Mouse (Mus musculus) forebrain, embryonic 14.5 days (tissue): Measurements from ENCODE around the gene Arnt2. TPM values are rescaled to one million over a fixed set of nuclear protein-coding genes. Genes with fewer than 3 reads are reported as not detected.
A peak's percentile ranks its signal among the peaks of the same experiment; 100 is the strongest.

Experiments used
- ATAC-seq: fragments of 200-750 bp; cut with Nextera tagmentation; 2 replicates; pipeline ENCODE4 v1.8.0; 2017; ENCODE audit warnings: mild to moderate bottlenecking, moderate library complexity
- DNase-seq: peaks from one replicate; pipeline ENCODE4 v3.0.0-alpha.2; 2015; ENCODE audit warnings: low spot score
- H3K27ac ChIP-seq: fragments of 300-500 bp; sonication (generic); 2 replicates; pipeline ENCODE4 v1.5.1; 2014; ENCODE audit warnings: low read depth, mild to moderate bottlenecking, control low read depth, low read length, moderate library complexity
- H3K27me3 ChIP-seq: fragments of 300-500 bp; sonication (generic); replicated peaks from 2 replicates; pipeline ENCODE4 v1.6.1; 2014; ENCODE audit warnings: low read length, control low read depth, mixed read lengths; ENCODE audit not compliant: control insufficient read depth, insufficient read depth
- H3K36me3 ChIP-seq: fragments of 300-500 bp; sonication (generic); 2 replicates; pipeline ENCODE4 v1.6.1; 2014; ENCODE audit warnings: low read length, control low read depth; ENCODE audit not compliant: control insufficient read depth, insufficient read depth
- H3K4me1 ChIP-seq: fragments of 300-500 bp; sonication (generic); 2 replicates; pipeline ENCODE4 v1.6.1; 2014; ENCODE audit warnings: antibody characterized with exemption, low read length, control low read depth; ENCODE audit not compliant: control insufficient read depth, insufficient read depth
- H3K4me2 ChIP-seq: fragments of 300-500 bp; sonication (generic); 2 replicates; pipeline ENCODE4 v1.6.1; 2014; ENCODE audit warnings: mild to moderate bottlenecking, control low read depth, low read length
- H3K4me3 ChIP-seq: fragments of 300-500 bp; sonication (generic); 2 replicates; pipeline ENCODE4 v1.5.1; 2014; ENCODE audit warnings: low read depth, low read length, control low read depth
- H3K9ac ChIP-seq: fragments of 300-500 bp; sonication (generic); 2 replicates; pipeline ENCODE4 v1.6.1; 2014; ENCODE audit warnings: mild to moderate bottlenecking, low read length, control low read depth, moderate library complexity
- H3K9me3 ChIP-seq: fragments of 300-500 bp; sonication (generic); replicated peaks from 2 replicates; pipeline ENCODE4 v1.6.1; 2016; ENCODE audit warnings: low read length, control low read depth, mixed read lengths; ENCODE audit not compliant: control insufficient read depth
- WGBS: fragments of 180-500 bp; shearing (Covaris S2); extraction: QIAGEN DNeasy Blood & Tissue Kit; methylation state at CpG from one replicate; pipeline ENCODE4 v1.1.7; 2014; 5-methylcytosine and 5-hydroxymethylcytosine counted together
- polyA plus RNA-seq: library from polyadenylated mRNA; unstranded; fragments of >200 nt; fragmentation: Nextera tagmentation; extraction: Ambion mirVana; gene quantifications from 2 replicates; pipeline ENCODE4 v1.2.1, GENCODE M21; 2014

Arnt2 gene
- polyA plus RNA-seq, 1 experiment from 2014 or later, result 51.4 TPM

DNA sequence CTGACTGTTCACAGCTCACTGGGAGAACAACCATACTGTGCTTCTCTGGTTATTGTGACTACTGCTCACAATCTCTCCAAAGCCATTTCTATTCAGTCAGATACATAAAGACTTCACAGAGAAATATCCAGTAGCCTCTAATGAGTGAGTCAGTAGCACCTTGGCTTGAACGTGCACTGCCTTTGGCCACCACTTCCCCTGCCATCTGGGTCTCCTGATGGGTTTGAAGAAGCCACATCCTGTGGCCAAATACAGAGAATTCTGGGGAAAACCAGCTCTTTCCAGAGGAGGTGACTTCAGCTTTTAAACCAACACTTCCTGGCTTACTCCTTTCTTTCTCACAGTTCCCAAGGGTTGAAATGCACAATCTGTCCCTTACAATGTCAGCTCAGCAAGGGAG is 69.0 kb downstream of the Arnt2 start:
- H3K4me2 ChIP-seq, result no peak overlapping the region
- H3K9me3 ChIP-seq, result 0 out of 2 replicates have a peak, but pooled peaks cover 4% of the 10 kb centered on the region
- 91% methylated on average over 1 of the region's 1 CpGs for WGBS
- no peaks in the 10 kb centered on the region for H3K27me3 ChIP-seq
- no peak overlapping the region for H3K9ac ChIP-seq
- DNase-seq, result no peak
- no peak overlapping the region for H3K27ac ChIP-seq
- H3K36me3 ChIP-seq, result peaks cover 53% of the 10 kb centered on the region
- ATAC-seq, result no peak
- H3K4me1 ChIP-seq, result 0 out of 2 replicates have a peak, but pooled peaks cover 2% of the 10 kb centered on the region
- no peak overlapping the region for H3K4me3 ChIP-seq

DNA sequence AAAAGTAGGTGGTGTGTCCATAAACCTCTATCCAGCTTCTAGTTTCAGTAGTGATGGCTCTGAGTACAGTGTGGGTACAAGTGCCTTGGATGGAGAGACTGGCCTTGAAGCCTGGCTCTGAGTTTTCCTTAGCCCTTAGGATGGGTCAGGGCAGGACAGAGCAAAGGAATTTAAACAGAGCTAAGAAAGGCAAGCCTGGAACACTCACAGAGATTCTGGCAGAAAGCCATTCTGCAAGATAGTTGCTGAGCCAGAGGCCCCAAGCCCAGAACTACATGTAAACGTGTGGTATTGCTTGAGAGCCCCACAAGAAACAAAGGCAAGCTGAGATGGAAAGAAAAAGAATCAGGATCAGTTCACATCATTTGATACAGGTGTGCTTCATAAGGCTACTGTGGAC is 70.8 kb downstream of the Arnt2 start:
- Histone ChIP-seq H3K9me3 (0 out of 2 replicates have a peak, but pooled peaks cover 4% of the 10 kb centered on the region), H3K36me3 (peaks cover 34% of the 10 kb centered on the region), H3K4me3 (no peak overlapping the region), H3K4me1 (0 out of 2 replicates have a peak, but pooled peaks cover 2% of the 10 kb centered on the region), H3K9ac (no peak overlapping the region), H3K27me3 (no peaks in the 10 kb centered on the region), H3K27ac (no peak overlapping the region), H3K4me2 (no peak overlapping the region)
- WGBS, result 50% methylated on average over 1 of the region's 1 CpGs
- no peak for ATAC-seq
- no peak for DNase-seq

DNA sequence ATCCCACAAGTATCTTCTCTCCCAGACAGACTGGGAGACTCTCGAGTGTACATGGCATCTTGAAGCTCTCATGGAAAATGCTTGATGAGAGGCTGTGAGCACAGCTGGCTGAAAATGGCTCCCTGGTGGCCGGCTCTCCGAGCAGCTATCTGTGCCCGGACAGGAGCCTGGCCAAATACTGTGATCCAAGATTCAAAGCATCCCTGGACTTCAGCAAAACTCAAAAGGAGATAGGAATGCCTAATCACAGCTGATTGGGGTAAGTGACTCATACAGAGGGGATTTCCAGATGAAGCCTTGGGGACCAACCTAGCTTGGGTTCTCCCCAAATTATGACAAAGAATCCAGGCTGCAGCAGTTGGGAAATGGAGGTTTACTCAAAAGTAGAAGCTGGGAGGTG is 72.2 kb downstream of the Arnt2 start:
- Histone ChIP-seq H3K27ac (no peak overlapping the region), H3K4me1 (peaks cover 15% of the 10 kb centered on the region), H3K4me3 (no peak overlapping the region), H3K27me3 (no peaks in the 10 kb centered on the region), H3K9me3 (no peaks in the 10 kb centered on the region), H3K4me2 (no peak overlapping the region), H3K9ac (no peak overlapping the region), H3K36me3 (peaks cover 20% of the 10 kb centered on the region)
- ATAC-seq, result no peak
- DNase-seq, result no peak
- 88% methylated on average over 4 of the region's 4 CpGs for WGBS

DNA sequence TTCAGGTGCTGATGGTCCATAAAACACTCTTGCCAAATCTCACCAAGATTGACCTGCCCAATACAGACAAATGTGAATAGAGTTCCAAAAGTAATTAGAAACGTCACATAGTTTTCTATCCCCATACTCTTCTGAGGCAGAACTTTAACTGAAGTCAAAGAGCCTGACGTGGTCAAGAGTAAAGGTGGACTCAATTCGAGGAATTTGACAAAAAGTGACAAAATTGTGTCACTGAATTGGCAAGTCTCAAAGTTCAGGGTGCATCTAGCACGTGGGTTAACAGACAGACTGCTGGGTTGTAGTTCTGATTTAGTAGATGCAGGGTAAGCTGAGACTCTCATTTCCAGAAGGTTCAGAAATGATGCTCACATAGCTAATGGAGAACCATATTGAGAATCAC is 73.1 kb downstream of the Arnt2 start:
- Histone ChIP-seq H3K27ac (no peak overlapping the region), H3K9me3 (no peaks in the 10 kb centered on the region), H3K9ac (no peak overlapping the region), H3K4me1 (peaks cover 22% of the 10 kb centered on the region), H3K36me3 (peaks cover 17% of the 10 kb centered on the region; the same call in 1 of the 2 replicates), H3K4me3 (no peak overlapping the region), H3K27me3 (no peaks in the 10 kb centered on the region), H3K4me2 (no peak overlapping the region)
- ATAC-seq (no peak), DNase-seq (no peak)
- 90% methylated on average over 4 of the region's 4 CpGs for WGBS

DNA sequence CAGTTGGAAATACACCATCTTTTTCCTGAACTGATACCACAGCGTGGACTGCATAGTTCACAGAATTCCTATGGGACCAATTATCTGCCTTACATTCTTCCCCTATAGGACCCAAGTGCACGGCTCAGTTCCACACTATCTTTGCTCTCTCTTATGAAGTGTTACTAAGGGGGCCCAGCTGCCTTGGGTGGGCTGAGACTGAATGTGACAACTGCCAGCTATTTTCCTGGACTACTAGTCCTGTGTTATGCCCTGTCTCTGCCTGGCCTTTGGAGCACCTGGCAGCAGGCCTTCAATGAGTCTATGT is 73.4 kb downstream of the Arnt2 start:
- Histone ChIP-seq H3K27me3 (no peaks in the 10 kb centered on the region), H3K9ac (no peak overlapping the region), H3K36me3 (peaks cover 16% of the 10 kb centered on the region), H3K9me3 (no peaks in the 10 kb centered on the region), H3K4me3 (no peak overlapping the region), H3K27ac (no peak overlapping the region), H3K4me2 (no peak overlapping the region), H3K4me1 (peaks cover 24% of the 10 kb centered on the region)
- ATAC-seq, result no peak
- DNase-seq, result no peak
- WGBS, result 69% methylated on average over 2 of the region's 2 CpGs

DNA sequence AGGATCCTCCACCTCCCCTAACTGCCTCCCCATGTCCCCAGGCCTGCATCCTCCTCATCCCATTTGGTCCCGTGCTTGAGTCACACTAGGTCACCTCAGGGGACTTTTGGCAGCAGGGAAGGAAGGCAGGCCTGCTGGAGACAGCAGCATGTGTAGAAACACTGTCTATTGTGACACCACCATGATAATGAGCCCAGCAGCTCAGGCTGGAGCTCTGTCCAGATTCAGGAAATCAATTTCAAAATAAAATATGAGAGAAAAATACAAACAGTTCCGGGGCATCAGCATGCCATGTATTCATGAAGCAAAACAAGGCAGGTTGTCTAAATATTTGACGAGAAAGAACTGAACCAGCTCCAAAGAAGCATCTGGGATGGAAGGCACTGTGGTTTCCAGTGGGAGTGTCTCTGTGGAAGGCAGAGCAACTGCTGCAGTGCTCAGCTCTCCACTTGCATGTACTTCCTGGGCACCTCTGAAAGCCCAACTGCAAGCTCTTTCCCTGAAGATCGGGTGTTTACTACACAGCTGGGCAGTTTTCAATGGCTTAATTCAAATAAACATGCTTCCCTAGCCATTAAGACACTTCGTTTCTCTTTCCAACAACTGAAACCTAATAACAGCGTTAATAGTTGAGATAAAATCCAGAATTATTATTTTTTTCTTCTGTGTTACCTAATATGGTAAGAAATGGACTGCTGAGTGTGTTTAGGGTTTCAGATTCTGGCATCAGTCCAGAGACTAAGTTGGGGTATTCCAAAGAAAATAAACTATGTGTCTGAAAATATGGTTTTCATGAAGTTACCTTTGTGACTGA is 74.0 kb downstream of the Arnt2 start:
- ATAC-seq (no peak), DNase-seq (peak; percentile 31)
- no peaks in the 10 kb centered on the region for H3K27me3 ChIP-seq
- no peak overlapping the region for H3K4me3 ChIP-seq
- peaks cover 20% of the 10 kb centered on the region for H3K36me3 ChIP-seq
- H3K27ac ChIP-seq, result no peak overlapping the region
- H3K9me3 ChIP-seq, result no peaks in the 10 kb centered on the region
- peaks cover 24% of the 10 kb centered on the region for H3K4me1 ChIP-seq
- no peak overlapping the region for H3K4me2 ChIP-seq
- no peak overlapping the region for H3K9ac ChIP-seq
- 69% methylated on average over 6 of the region's 6 CpGs for WGBS

DNA sequence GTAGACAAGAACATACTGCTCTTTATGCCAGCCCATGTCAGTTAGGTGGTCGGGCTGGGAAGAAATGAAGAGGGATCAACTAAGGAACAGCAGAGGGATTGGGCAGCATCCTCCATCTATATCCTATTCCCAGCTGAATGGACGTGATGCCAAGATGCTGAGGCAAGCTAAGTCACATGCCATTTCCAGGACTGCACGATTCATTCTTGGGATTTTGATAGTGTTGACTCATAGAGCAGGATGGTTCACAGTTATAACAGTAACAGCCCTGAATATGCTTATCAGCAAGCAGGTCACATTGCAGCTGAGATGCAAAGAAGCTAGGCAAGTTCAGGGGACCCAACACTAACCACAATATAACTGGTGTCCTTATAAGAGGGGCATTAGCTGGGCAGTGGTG is 76.0 kb downstream of the Arnt2 start:
- ATAC-seq, result no peak
- 84% methylated on average over 3 of the region's 3 CpGs for WGBS
- Histone ChIP-seq H3K4me2 (no peak overlapping the region), H3K9ac (no peak overlapping the region), H3K4me1 (peaks cover 35% of the 10 kb centered on the region), H3K9me3 (no peaks in the 10 kb centered on the region), H3K4me3 (no peak overlapping the region), H3K27ac (no peak overlapping the region), H3K27me3 (no peaks in the 10 kb centered on the region), H3K36me3 (peaks cover 18% of the 10 kb centered on the region)
- no peak for DNase-seq

DNA sequence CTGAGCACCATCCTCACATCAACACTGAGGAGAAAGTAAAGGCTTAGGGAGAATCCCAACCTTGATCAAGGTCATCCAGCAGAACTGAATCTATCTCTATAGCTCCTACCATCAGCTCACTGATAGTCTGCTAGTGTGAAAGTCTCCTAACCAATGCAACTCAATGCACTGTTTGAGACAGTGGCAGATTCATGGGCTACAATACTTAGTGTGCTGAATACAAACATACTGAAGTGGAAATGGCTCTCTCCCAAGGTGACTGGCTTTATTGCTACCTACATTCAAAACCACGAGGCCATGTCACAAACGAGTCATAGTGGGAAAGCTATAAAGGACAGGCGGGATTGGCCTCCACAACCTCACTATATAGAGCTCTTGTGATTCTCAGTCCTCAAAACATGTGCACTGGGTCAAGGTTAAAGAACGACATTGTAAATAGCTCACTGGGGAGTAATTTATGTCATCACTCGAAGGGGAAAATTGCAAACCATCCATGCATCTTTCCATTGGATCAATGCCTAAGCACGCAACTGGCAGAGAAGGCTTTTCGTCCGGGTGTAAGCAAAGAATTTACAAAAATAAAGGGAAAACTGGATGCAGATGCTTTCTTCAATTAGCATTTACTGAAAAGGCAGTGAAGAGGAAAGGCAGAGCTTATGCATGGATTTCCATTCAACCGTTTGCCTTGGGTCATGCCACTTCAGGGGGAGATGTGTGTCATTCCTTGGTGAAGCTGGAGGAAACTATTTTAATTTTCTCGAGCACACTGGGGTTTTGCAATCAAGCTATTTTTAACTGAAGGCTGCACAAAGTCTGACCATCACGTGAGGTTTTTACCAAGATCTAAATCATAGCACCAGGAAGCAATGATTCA is 77.4 kb downstream of the Arnt2 start:
- DNase-seq (peak; percentile 75), ATAC-seq (peak; percentile 37)
- H3K4me3 ChIP-seq, result no peak overlapping the region
- no peak overlapping the region for H3K9ac ChIP-seq
- H3K36me3 ChIP-seq, result peaks cover 17% of the 10 kb centered on the region
- WGBS, result 16% methylated on average over 11 of the region's 11 CpGs
- H3K4me2 ChIP-seq, result no peak overlapping the region
- no peaks in the 10 kb centered on the region for H3K27me3 ChIP-seq
- H3K9me3 ChIP-seq, result no peaks in the 10 kb centered on the region
- peaks cover 42% of the 10 kb centered on the region for H3K4me1 ChIP-seq
- H3K27ac ChIP-seq, result peak overlapping the region; percentile 49

DNA sequence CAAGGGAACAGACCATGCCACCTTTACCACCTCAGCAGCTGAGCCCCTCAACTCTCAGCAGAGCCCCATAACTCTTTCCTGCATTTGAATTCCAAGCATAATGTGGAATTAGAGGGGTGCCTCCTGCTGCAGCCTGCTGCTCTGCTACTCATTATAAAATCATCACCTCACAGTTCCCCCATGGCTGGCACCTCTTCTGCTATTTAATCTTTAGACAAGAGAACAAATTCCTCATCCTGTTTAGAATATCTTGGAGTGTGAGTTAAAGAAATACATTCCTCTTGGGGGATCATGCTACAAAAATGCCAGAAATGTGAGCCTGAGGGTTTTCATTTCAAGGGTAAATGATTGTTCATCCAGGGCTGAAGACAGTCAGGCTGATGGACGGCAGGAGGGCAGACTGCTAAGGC is 80.8 kb downstream of the Arnt2 start:
- ATAC-seq (peak; percentile 77), DNase-seq (peak; percentile 82)
- peaks cover 21% of the 10 kb centered on the region for H3K36me3 ChIP-seq
- no peak overlapping the region for H3K4me2 ChIP-seq
- H3K9me3 ChIP-seq, result no peaks in the 10 kb centered on the region
- 10% methylated on average over 1 of the region's 1 CpGs for WGBS
- no peak overlapping the region for H3K4me3 ChIP-seq
- H3K27me3 ChIP-seq, result no peaks in the 10 kb centered on the region
- H3K27ac ChIP-seq, result peak overlapping the region; percentile 88
- peaks cover 42% of the 10 kb centered on the region for H3K4me1 ChIP-seq
- no peak overlapping the region for H3K9ac ChIP-seq
